Mouse (Mus musculus): ENCODE results near the gene Mdm2.
"Not testable (repeated sequence)": the region's sequence is repeated elsewhere in the genome, so short reads cannot be mapped to it uniquely, and the experiment has no call there.

Gene Mdm2

DNA sequence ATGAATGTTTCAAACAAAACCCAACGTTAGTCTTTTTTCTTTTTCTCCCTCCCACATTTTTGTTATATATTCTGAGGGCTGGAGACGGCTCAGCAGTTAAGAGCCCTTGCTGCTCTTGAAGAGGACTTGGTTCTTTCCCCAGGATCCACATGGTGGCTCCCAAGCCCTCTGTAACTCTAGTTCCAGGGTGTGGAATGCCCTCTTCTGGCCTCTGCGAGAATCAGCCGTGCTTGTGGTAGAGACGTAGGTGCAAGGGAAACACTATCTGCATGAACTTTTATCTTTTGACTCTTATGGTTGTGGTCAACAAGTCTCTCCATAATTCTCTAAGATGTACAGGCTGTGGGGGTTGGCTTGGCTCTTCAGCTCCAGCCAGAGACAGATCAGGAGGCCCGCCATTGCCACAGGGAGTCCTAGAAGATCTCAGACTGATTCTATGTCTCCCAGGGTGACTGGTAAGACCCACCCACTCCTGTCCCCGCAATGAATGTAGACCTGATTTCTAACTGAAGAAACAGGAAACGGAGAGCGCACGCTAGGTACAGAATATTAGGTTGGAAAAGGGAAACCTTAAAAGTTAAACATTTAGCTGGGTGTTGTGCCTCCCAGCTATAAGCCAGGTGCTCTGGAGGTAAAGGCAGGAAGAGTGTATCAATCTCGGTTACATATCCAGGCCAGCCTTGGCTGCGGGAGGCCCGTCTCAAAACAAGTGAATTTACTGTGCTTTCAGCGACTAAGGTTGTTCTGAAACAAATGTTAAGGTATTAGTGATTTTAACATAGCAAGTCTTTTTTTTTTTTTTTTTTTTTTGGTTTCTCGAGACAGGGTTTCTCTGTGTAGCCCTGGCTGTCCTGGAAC is 20.9 kb upstream of the Mdm2 start:
- DNase-seq: no peak

GRCm38 (mm10) chr10:117730637-117731203 is 20.2 kb upstream of the Mdm2 start:
- no peak for DNase-seq

- DNase-seq: no peak
Measured at GRCm38 (mm10) chr10:117730140-117730539, 19.6 kb upstream of the Mdm2 start.

- DNase-seq: no peak
Measured at GRCm38 (mm10) chr10:117729139-117729814, 18.7 kb upstream of the Mdm2 start.

DNA sequence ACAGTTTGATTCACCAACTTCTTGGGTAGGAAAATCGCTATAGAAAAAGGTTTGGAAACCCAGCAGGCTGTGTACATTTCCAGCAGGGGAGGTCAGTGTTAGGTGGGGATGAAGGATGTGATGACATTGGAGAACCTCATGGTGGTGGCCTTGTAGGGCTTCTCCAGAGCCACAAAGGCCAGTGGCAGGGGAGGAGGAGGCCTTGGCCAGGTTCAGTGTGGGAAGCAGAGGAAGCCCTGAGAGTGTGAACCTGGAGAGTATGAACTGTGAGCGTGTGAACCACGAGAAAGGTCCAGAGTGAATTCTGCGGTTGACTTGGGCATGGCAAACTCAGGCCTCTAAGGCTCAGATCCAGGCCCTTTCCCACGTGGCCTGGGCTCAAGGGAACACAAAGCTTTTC is 18.0 kb upstream of the Mdm2 start:
- no peak for DNase-seq

DNA sequence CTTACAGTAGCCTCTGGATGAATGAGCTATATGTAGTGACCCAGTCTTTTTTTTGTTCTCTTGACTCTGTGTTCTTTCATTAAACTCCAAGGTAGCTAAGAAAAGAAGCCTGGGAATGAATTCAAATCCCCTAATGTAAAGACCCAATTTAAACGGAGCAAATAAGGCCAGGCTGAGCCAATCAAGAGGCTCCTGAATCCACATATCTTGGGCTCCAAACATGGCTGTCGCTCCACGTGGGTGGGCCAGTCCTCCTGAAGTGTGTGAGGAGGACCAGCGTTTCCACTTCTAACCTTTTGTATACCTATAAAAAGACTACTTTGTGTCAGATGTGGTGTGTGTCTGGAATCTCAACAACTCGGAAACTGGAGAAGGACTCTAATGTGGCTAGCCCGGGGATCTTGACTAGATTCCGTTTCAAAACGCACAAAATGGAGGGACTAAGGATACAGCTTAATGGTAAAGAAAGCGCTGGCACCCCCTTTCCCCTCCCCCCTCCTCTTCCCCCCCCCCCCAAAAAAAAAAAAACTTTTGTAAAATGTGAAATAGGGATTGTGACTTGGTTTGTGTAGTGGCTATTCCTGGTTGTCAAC is 17.1 kb upstream of the Mdm2 start:
- DNase-seq: no peak

GRCm38 (mm10) chr10:117726888-117727385 is 16.4 kb upstream of the Mdm2 start:
- no peak for DNase-seq

GRCm38 (mm10) chr10:117726350-117726749 is 15.8 kb upstream of the Mdm2 start:
- DNase-seq: no peak

DNA sequence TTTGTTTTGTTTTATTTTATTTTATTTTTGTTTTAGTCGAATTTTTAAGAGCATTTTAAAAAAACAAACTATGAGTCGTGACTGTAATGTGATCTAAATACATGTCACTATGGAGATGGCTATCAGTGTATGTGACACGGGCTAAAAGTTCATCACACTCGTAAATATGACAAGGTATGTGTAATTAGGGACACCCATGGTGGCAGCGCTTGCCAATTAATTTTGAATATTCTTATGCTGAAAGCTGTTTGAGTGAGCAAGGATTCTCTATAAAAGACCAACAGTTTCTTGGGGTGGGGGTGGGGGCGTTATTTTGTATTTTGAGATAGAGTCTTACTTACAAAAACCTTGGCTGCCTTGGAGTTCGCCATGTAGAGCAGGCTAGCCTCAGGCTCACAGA is 15.1 kb upstream of the Mdm2 start:
- no peak for DNase-seq

DNA sequence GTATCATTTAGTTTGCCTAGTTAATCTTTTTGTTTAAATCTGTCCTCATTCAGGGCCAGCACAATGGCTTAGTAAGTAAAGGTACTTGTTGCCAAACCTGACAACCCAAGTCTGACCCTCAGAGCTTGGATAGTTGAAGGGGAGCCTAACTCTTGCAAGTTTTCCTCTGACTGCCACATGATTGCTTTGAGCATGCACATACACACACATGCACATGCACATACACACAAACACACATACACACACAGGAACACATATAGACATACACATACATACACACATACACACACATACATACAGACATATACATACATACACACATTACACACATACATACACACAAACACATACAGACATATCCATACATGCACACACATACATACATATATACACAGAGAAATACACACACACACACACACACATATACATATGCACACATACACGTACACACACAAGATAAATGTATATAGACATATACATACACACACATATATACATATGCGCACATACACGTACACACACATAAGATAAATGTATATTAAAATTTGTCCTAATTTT is 14.3 kb upstream of the Mdm2 start:
- no peak for DNase-seq

DNA sequence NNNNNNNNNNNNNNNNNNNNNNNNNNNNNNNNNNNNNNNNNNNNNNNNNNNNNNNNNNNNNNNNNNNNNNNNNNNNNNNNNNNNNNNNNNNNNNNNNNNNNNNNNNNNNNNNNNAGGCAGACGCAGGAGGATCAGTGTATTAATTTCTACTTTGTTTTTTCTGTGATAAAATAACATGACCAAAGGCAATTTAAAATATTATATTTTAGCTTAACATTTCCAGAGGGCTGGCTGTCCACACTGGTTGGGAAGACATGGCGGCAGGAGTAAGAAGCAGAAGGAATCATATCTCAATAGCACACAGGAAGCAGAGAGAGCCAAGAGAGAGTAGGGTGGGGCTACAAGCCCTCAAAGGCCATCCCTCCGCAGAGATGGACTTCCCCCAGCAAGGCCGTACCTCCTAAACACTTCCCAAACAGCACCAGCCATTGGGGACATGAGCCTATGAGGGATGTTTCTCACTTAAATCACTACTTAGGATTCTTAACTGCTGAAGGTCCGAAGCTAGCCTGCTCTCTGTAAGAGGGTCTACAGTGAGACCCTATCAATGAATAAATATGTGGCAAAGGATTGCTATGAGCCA is 13.7 kb upstream of the Mdm2 start:
- DNase-seq: no peak

DNA sequence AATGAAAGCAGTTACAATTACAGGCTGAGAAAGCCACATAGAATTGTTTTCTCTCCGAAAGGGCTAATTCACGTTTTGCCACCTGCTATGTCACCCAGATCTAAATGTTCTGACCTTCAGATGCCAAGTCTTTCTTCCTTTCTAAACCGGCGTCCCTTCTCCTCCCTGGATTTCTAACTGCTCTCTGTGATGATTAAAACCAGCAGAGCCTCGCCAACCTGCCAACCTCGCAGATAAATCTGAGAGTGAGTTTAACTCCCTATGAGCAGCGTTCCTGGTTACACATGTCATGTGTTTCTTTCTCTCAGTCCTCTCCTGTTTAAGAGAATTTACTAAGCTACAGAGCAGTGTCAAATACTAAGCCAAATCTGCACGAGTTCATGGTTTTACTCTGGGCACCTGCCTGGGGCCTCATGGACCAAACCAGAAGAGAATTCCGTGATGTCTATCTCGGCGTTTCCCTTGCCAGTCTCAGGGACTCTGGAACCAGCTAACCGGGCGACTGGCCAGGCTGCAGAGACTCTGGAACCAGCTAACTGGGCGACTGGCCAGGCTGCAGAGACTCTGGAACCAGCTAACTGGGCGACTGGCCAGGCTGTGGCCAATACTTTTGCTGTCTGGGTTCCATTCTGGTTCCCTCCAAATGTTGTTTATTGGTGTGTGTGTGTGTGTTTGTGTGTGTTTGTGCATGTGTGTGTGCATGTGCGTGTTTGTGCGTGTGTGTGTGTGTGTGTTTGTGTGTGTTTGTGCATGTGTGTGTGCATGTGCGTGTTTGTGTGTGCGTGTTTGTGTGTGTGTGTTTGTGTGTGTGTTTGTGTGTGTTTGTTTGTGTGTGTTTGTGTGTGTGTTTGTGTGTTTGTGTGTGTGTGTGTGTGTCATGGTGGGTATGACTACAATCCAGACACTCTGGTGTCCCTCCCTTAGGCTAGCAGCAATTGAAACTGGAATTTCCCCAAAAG is 7.9 kb upstream of the Mdm2 start:
- peak; percentile 50 for DNase-seq

- DNase-seq: no peak
Measured at GRCm38 (mm10) chr10:117717583-117717982, 7.0 kb upstream of the Mdm2 start.

DNA sequence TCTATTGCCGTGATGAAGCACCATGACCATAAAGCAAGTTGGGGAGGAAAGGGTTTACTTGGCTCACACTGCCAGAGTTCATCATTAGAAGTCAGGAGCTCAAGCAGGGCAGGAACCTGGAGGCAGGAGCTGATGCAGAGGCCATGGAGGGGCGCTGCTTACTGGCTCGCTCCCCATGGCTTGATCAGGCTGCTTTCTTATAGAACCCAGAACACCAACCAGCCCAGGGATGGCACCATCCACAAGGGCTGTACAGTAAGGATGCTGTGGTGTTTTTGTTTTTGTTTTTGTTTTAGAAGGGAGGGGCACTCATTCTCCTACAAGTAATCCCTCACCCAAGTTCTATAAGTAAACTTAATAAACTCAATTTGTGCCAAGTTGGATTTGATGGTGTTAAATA is 6.1 kb upstream of the Mdm2 start:
- no peak for DNase-seq

- DNase-seq: not testable (repeated sequence)
Measured at GRCm38 (mm10) chr10:117715654-117716053, 5.1 kb upstream of the Mdm2 start.

DNA sequence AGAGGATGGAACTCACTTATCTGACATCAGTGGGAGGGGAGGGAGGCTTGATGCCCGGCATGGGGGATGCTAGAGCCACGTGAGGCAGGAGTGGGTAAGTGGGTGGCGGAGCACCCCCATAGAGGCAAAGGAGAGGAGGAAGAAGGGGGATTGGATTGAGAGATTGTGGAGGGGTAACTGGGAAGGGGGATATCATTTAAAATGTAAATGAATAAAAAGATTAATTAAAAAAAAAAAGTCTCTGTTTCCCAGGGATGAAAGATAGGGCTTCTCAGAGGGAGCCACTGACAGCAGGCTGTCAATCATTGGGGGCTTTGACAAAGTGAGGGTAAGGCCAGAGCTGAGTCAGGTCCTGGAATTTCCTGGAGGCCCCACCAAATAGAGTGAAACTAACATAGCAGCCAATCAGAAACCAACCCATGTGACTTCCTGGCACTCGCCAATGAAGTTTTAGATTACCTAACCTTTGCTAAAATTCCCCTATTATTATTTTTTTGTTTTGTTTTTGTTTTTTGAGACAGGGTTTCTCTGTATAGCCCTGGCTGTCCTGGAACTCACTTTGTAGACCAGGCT is 4.5 kb upstream of the Mdm2 start:
- no peak for DNase-seq

GRCm38 (mm10) chr10:117714048-117714545 is 3.5 kb upstream of the Mdm2 start:
- DNase-seq: no peak

- no peak for DNase-seq
Measured at GRCm38 (mm10) chr10:117713466-117713865, 2.9 kb upstream of the Mdm2 start.

- DNase-seq: no peak
Measured at GRCm38 (mm10) chr10:117712871-117713270, 2.3 kb upstream of the Mdm2 start.

DNA sequence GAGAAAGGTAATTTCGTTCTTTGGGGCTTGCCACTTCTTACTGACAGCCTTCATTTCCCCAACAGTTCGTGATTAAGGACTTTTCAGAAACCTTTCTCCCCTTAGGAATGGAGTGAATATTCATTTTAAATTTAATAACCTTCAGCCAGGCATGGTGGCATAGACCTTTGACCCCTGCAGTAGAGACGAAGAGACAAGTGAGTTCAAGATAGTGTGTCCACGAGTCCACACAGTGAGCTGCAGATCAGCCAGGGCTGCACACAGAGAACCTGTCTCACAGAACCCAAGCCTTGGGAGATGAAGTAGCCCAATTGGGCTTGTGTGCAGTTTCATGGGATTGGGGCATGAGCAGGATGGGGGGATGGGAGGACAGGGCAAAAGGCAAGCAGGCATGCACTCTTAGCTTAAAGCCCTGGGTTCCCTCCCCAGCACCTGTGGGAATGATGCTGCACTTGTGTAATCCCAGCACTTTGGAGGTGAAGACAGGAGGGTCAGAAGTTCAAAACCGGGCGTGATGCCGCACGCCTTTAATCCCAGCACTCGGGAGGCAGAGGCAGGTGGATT is 1.7 kb upstream of the Mdm2 start:
- no peak for DNase-seq

DNA sequence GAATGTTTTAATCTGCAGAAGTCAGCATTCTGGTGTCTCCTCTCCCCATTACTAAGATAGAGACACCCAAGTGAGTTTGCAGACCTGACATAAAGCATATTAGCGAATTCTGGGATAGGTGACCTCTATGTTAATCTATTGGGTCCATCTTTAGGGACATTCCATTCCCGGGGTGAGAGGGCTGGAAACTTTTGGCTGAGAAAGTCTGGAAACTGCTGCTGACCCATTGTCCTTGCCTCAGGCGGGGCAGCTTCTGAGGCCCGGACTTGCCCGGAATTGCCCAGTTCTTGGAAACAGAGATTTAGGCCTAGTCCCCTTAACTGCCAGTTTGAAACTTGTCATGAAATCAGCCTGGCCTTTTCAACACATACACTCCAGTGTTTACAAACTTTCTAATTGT is 850 bp upstream of the Mdm2 start:
- DNase-seq: no peak

Measured in right cerebral cortex, postnatal 4 days (tissue).